Mouse (Mus musculus): Measurements from ENCODE around the gene Csrnp3. TPM values are rescaled to one million over a fixed set of nuclear protein-coding genes. Genes with fewer than 3 reads are reported as not detected.

Csrnp3 gene
- polyA plus RNA-seq, 1 experiment from 2014 or later: 0.34 TPM

- DNase-seq (ENCODE audit: low spot score): no peak
These were observed 163.6 kb downstream of the Csrnp3 start for GRCm38 (mm10) chr2:66008995-66009654.

- DNase-seq (ENCODE audit: low spot score): no peak
These were observed 164.1 kb downstream of the Csrnp3 start for GRCm38 (mm10) chr2:66009677-66010076.

GRCm38 (mm10) chr2:66018711-66019110, 173.1 kb downstream of the Csrnp3 start:
- no peak for DNase-seq (ENCODE audit: low spot score)

- no peak for DNase-seq (ENCODE audit: low spot score)
These were observed 173.7 kb downstream of the Csrnp3 start for GRCm38 (mm10) chr2:66019235-66019634.

- no peak for DNase-seq (ENCODE audit: low spot score)
These were observed 177.9 kb downstream of the Csrnp3 start for GRCm38 (mm10) chr2:66023419-66023818.

- DNase-seq (ENCODE audit: low spot score): no peak
These were observed 179.3 kb downstream of the Csrnp3 start for GRCm38 (mm10) chr2:66024837-66025236.

GRCm38 (mm10) chr2:66028812-66029211, 183.2 kb downstream of the Csrnp3 start:
- DNase-seq (ENCODE audit: low spot score): no peak

- no peak for DNase-seq (ENCODE audit: low spot score)
These were observed 189.5 kb downstream of the Csrnp3 start for GRCm38 (mm10) chr2:66034907-66035679.

- no peak for DNase-seq (ENCODE audit: low spot score)
These were observed 195.0 kb downstream of the Csrnp3 start for GRCm38 (mm10) chr2:66040611-66041010.

- no peak for DNase-seq (ENCODE audit: low spot score)
These were observed 195.8 kb downstream of the Csrnp3 start for GRCm38 (mm10) chr2:66041203-66041916.

GRCm38 (mm10) chr2:66041917-66042419, 196.4 kb downstream of the Csrnp3 start:
- DNase-seq (ENCODE audit: low spot score): no peak

GRCm38 (mm10) chr2:66043441-66044404, 198.2 kb downstream of the Csrnp3 start:
- DNase-seq (ENCODE audit: low spot score): no peak

GRCm38 (mm10) chr2:66044405-66045089, 199.0 kb downstream of the Csrnp3 start:
- DNase-seq (ENCODE audit: low spot score): no peak

- no peak for DNase-seq (ENCODE audit: low spot score)
These were observed 217.7 kb downstream of the Csrnp3 start for GRCm38 (mm10) chr2:66063291-66063690.

GRCm38 (mm10) chr2:66069454-66069853, 223.9 kb downstream of the Csrnp3 start:
- no peak for DNase-seq (ENCODE audit: low spot score)

- no peak for DNase-seq (ENCODE audit: low spot score)
These were observed 235.2 kb downstream of the Csrnp3 start for GRCm38 (mm10) chr2:66080731-66081130.

All from thymus, postnatal 0 days (tissue).